Mouse (Mus musculus): ENCODE measurements around the gene Hnrnpa2b1.

Gene Hnrnpa2b1

GRCm38 (mm10) chr6:51454949-51455348 is 14.7 kb downstream of the Hnrnpa2b1 start:
- ChIA-PET POLR2A (interaction anchor here in 3 of 4 experiments (0.8 to 5.5 kb wide), 10 partner anchors 8 to 56 kb away, joined by 3 to 71 read pairs (median 6); partner anchors contain the start of genes Cbx3 (in 2 of the 3), Hnrnpa2b1 (in 2 of the 3) and Nfe2l3 (in 1 of the 3)), CTCF (no interaction called here)

- ChIA-PET CTCF (interaction anchor here (0.7 to 1.6 kb wide), 4 partner anchors 69 to 246 kb away, joined by 3 to 10 read pairs (median 5); no protein-coding TSS in a partner anchor), POLR2A (interaction anchor here in 3 of 4 experiments (0.8 to 5.5 kb wide), 25 partner anchors 8 to 89 kb away, joined by 3 to 71 read pairs (median 4); partner anchors contain the start of genes Hnrnpa2b1 (in 3 of the 3), Cbx3 (in 2 of the 3) and Nfe2l3 (in 1 of the 3))
Observed at GRCm38 (mm10) chr6:51452927-51453503, 16.7 kb downstream of the Hnrnpa2b1 start.

- CTCF ChIA-PET = interaction anchor here (0.5 to 2.4 kb wide), 14 partner anchors 9 to 138 kb away, joined by 3 to 24 read pairs (median 4); partner anchors contain the start of gene Nfe2l3 (in 1 of the 4)
- POLR2A ChIA-PET = interaction anchor here in 3 of 4 experiments (0.6 to 13.1 kb wide), 27 partner anchors 8 to 730 kb away, joined by 3 to 248 read pairs (median 4); partner anchors contain the start of genes Nfe2l3 (in 3 of the 3), Cbx3 (in 2 of the 3) and Hnrnpa2b1 (in 2 of the 3)
Observed at GRCm38 (mm10) chr6:51442191-51442835, 27.4 kb downstream of the Hnrnpa2b1 start.

- ChIA-PET CTCF (no interaction called here), POLR2A (interaction anchor here in 2 of 4 experiments (1.7 to 13.1 kb wide), 2 partner anchors 26 to 30 kb away, joined by 5 to 248 read pairs; partner anchors contain the start of genes Hnrnpa2b1 (in 2 of the 2) and Cbx3 (in 1 of the 2))
Observed at GRCm38 (mm10) chr6:51438826-51439330, 30.8 kb downstream of the Hnrnpa2b1 start.

GRCm38 (mm10) chr6:51437665-51438064 is 32.0 kb downstream of the Hnrnpa2b1 start:
- POLR2A ChIA-PET = interaction anchor here (0.6 to 13.1 kb wide), 11 partner anchors 14 to 1262 kb away, joined by 3 to 248 read pairs (median 4); partner anchors contain the start of genes Hnrnpa2b1 (in 2 of the 4) and Cbx3 (in 1 of the 4)
- CTCF ChIA-PET = interaction anchor here in 1 of 4 experiments (0.6 kb wide), 1 partner anchor 40 kb away, joined by 4 read pairs; no protein-coding TSS in a partner anchor

GRCm38 (mm10) chr6:51434270-51434669 is 35.4 kb downstream of the Hnrnpa2b1 start:
- POLR2A ChIA-PET = interaction anchor here (0.5 to 13.1 kb wide), 20 partner anchors 8 to 361 kb away, joined by 3 to 248 read pairs (median 4); partner anchors contain the start of genes Cbx3 (in 2 of the 4) and Hnrnpa2b1 (in 2 of the 4)
- CTCF ChIA-PET = interaction anchor here in 2 of 4 experiments (0.6 to 2.2 kb wide), 2 partner anchors 51 kb away, joined by 6 to 7 read pairs; no protein-coding TSS in a partner anchor

- ChIA-PET POLR2A (interaction anchor here (0.5 to 13.1 kb wide), 33 partner anchors 8 to 674 kb away, joined by 3 to 248 read pairs (median 4); partner anchors contain the start of genes Cbx3 (in 3 of the 4) and Hnrnpa2b1 (in 3 of the 4)), CTCF (interaction anchor here in 2 of 4 experiments (0.5 to 2.2 kb wide), 8 partner anchors 10 to 612 kb away, joined by 3 to 10 read pairs (median 4); no protein-coding TSS in a partner anchor)
Observed at GRCm38 (mm10) chr6:51432535-51433397, 36.9 kb downstream of the Hnrnpa2b1 start, which contains the start of gene Nfe2l3. Gene Nfe2l3 (plus strand): TSS chr6:51432670.

- POLR2A ChIA-PET = interaction anchor here in 2 of 4 experiments (0.5 to 2.7 kb wide), 8 partner anchors 8 to 183 kb away, joined by 3 to 13 read pairs (median 4); partner anchors contain the start of gene Nfe2l3 (in 2 of the 2)
- CTCF ChIA-PET = interaction anchor here in 1 of 4 experiments (1.6 kb wide), 1 partner anchor 41 kb away, joined by 4 read pairs; no protein-coding TSS in a partner anchor
Observed at GRCm38 (mm10) chr6:51424537-51424936, 45.2 kb downstream of the Hnrnpa2b1 start.

GRCm38 (mm10) chr6:51423466-51424122 is 46.1 kb downstream of the Hnrnpa2b1 start:
- ChIA-PET POLR2A (interaction anchor here in 3 of 4 experiments (0.5 to 2.7 kb wide), 14 partner anchors 9 to 182 kb away, joined by 3 to 13 read pairs (median 4); partner anchors contain the start of genes Nfe2l3 (in 2 of the 3), Cbx3 (in 1 of the 3) and Hnrnpa2b1 (in 1 of the 3)), CTCF (interaction anchor here in 1 of 4 experiments (1.6 kb wide), 1 partner anchor 40 kb away, joined by 4 read pairs; no protein-coding TSS in a partner anchor)

GRCm38 (mm10) chr6:51417306-51417936 is 52.3 kb downstream of the Hnrnpa2b1 start:
- POLR2A ChIA-PET = interaction anchor here in 2 of 4 experiments (0.7 to 1.6 kb wide), 4 partner anchors 9 to 67 kb away, joined by 3 to 5 read pairs (median 4); partner anchors contain the start of gene Nfe2l3 (in 1 of the 2)
- CTCF ChIA-PET = interaction anchor here in 2 of 4 experiments (0.5 kb wide), 2 partner anchors 34 to 41 kb away, joined by 5 to 19 read pairs; no protein-coding TSS in a partner anchor

- ChIA-PET POLR2A (interaction anchor here in 1 of 4 experiments (1.6 kb wide), 1 partner anchor 42 kb away, joined by 5 read pairs; no protein-coding TSS in a partner anchor), CTCF (interaction anchor here in 1 of 4 experiments (0.5 kb wide), 1 partner anchor 42 kb away, joined by 5 read pairs; no protein-coding TSS in a partner anchor)
Observed at GRCm38 (mm10) chr6:51416433-51416832, 53.3 kb downstream of the Hnrnpa2b1 start.

Data from embryonic stem cell, embryonic (primary cell).